Mouse (Mus musculus) lung, postnatal 10 days (tissue): ENCODE measurements around the gene Ptprr.

Source experiments
- DNase-seq: peaks from one replicate; pipeline ENCODE4 v3.0.0; 2021

The Ptprr gene

GRCm38 (mm10) chr10:116117060-116117459 is 99.0 kb downstream of the Ptprr start:
- DNase-seq = no peak

- DNase-seq = no peak
Observed at GRCm38 (mm10) chr10:116121463-116121862, 103.5 kb downstream of the Ptprr start.

GRCm38 (mm10) chr10:116123808-116124207 is 105.8 kb downstream of the Ptprr start:
- DNase-seq = no peak

- DNase-seq = no peak
Observed at GRCm38 (mm10) chr10:116125364-116125763, 107.4 kb downstream of the Ptprr start.

GRCm38 (mm10) chr10:116130401-116130800 is 112.4 kb downstream of the Ptprr start:
- no peak for DNase-seq

- no peak for DNase-seq
Observed at GRCm38 (mm10) chr10:116131223-116131622, 113.2 kb downstream of the Ptprr start.

- DNase-seq = no peak
Observed at GRCm38 (mm10) chr10:116132233-116132632, 114.2 kb downstream of the Ptprr start.

- no peak for DNase-seq
Observed at GRCm38 (mm10) chr10:116135187-116135586, 117.2 kb downstream of the Ptprr start.

GRCm38 (mm10) chr10:116140226-116140625 is 122.2 kb downstream of the Ptprr start:
- DNase-seq = no peak

GRCm38 (mm10) chr10:116143684-116144083 is 125.7 kb downstream of the Ptprr start:
- DNase-seq = no peak

- no peak for DNase-seq
Observed at GRCm38 (mm10) chr10:116146091-116146490, 128.1 kb downstream of the Ptprr start.

- DNase-seq = no peak
Observed at GRCm38 (mm10) chr10:116154707-116155106, 136.7 kb downstream of the Ptprr start.

- no peak for DNase-seq
Observed at GRCm38 (mm10) chr10:116156699-116157098, 138.7 kb downstream of the Ptprr start.

- DNase-seq = no peak
Observed at GRCm38 (mm10) chr10:116162338-116162737, 144.3 kb downstream of the Ptprr start.

- no peak for DNase-seq
Observed at GRCm38 (mm10) chr10:116175324-116175883, 157.4 kb downstream of the Ptprr start.

GRCm38 (mm10) chr10:116177390-116178179 is 159.6 kb downstream of the Ptprr start:
- DNase-seq = no peak

- DNase-seq = no peak
Observed at GRCm38 (mm10) chr10:116181235-116181634, 163.2 kb downstream of the Ptprr start.

- no peak for DNase-seq
Observed at GRCm38 (mm10) chr10:116182221-116182620, 164.2 kb downstream of the Ptprr start.

- DNase-seq = no peak
Observed at GRCm38 (mm10) chr10:116183258-116183657, 165.2 kb downstream of the Ptprr start.

- DNase-seq = no peak
Observed at GRCm38 (mm10) chr10:116191724-116192123, 173.7 kb downstream of the Ptprr start.

GRCm38 (mm10) chr10:116192293-116192692 is 174.3 kb downstream of the Ptprr start:
- DNase-seq = no peak

- no peak for DNase-seq
Observed at GRCm38 (mm10) chr10:116194409-116194808, 176.4 kb downstream of the Ptprr start.

- no peak for DNase-seq
Observed at GRCm38 (mm10) chr10:116196596-116197415, 178.8 kb downstream of the Ptprr start.
